Mouse (Mus musculus) spleen, postnatal 14 days (tissue): ENCODE results near the gene Tex13b.
"Not testable (repeated sequence)": the region's sequence is repeated elsewhere in the genome, so short reads cannot be mapped to it uniquely, and the experiment has no call there.

ENCODE experiments used
- DNase-seq, 2 experiments: peaks; one replicate each; pipeline ENCODE4 v3.0.0; 2021 to 2022; ENCODE audit warnings: low spot score in 2 of 2

Gene Tex13b

DNA sequence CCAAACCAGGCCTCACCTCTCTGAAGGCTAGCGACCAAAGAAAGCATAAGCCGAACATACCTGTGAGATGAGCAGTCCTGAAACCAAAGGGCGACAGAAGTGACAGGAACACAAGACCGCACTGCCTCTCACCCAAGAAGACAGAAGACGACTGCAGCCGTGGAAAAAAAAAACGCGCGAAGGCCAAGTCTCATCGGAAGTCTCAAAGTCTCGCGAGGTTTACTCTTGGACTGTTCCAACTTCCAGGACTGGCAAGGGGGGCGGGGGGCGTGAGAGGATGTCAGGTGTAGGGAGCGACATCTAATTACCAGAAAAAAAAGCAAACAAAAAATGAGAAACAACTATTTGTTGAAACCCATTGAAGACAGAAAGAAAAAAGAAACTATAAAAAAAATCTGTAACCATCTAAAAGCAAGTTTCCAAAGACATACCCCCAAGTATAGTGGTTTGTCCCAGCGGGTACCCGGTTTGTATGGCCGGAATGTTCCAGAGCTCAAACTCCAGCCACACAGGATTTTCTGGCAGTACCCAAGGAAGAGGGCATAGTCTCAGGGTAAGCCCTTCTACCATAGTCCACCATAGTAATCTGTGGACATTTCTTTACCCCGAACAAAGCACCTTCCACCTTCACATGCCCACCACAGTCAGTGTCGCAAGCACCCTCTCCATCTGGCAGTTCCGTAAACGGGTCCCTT is at the start of gene Tex13b:
TSS of gene Tex13b (minus strand) at position 122 of the 695 bp plus-strand sequence.
- no peak for DNase-seq

DNA sequence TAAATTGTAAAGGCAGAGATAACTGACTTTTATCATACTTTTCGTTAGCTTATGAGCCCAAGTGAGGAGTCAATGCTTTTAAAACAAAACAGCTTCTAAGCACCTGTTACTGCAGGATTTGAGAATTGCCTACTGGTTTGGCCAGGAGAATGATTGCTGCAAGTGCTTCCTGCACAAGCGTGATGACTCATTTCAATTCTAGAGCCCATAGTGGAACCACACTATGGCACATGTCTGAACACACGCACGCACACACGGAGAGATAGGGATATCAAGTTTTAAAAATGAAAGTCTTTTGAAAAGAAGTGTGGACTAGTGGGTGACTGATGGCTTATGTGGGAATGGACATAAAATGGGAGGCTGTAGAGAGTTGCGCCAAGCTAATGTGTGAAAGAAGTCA is 49.5 kb upstream of the Tex13b start:
- DNase-seq: no peak

DNA sequence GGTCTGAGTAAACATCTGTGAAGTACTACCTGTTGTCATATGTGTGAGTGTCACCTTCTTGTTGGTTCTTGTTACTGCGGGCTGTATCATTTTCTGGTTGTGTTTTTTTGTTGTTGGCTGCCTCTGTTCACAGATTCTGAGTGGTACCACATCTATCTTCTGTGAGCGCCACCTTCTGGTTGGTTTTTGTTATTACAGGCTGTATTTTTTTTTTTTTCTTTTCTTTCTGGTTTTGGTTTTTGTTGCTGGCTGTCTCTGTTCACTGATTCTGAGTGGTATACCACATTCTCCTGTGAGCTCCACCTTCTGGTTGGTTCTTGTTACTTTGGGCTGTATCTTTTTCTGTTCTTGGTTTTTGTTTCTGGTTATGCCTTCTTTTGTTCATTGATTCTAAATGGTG is 44.2 kb upstream of the Tex13b start:
- DNase-seq: no peak

DNA sequence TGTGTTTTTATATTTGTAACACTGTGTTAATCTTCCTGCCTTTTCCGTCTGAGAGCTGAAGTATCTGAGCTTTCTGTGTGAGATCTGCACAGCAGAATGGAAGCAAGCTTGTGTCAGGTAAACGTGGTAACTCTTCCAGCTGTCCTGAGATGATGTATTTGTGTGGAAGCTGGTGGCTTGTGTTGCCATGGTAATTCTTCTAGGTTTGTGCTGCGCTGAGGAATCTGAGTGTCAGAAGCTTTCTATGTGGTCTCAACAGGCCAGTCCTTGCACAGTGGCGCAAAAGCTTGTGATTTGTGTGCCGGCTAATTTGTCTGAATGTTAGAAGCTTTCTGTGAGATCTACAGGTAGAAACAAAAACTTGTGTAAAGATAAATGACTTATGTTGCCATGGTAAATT is 43.8 kb upstream of the Tex13b start:
- not testable (repeated sequence) for DNase-seq

DNA sequence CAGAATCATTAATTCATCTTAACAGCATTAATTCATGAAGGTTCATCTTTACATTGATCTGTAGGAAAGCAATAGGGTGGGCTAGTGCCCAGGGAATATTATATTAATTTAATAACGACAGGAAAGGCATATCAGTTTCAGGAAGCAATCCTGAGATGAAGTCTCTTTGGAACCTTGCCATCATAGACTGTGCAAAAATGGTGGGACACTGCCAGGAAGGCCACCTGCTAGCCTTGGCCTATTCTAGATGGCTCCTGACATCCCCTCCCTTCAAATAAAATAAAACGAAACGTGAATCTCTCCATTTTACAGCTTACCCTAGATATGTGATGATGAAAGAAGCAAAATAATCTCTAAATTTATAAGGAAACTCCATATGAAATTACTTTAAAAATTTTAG is 41.3 kb upstream of the Tex13b start:
- DNase-seq: no peak

DNA sequence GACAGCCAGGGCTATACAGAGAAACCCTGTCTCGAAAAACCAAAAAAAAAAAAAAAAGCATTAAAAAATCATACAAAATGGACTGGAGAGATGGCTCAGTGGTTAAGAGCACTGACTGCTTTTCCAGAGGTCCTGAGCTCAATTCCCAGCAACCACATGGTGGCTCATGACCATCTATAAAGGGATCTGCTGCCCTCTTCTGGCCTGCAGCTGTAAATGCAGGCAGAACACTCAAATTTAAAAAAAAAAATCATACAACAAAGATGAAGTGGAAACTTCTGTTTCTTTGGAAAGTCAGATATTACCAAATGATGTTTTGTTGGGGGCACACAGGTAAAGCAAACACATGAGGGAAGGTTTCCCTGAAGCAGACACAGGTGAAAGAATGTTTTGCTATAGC is 32.2 kb upstream of the Tex13b start:
- not testable (repeated sequence) for DNase-seq

DNA sequence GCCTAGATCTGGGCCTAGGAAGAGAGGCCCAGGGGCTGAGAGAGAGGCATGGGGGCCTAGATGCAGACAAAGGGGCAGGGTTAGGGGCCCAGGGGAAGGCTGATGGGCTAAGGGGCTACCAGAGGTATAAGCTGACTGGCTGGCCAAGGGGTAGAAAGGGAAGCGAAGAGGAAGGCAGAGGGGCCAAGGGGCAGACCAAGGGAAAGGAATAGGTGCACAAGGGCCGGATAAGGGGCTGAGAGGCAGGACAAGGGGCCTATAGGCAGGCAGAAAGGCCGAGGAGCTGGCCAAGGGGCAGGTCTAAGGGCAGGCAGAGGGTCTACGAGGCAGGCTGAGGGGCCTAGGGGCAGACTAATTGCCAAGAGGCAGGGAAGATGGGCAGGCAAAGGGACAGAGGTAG is 26.7 kb upstream of the Tex13b start:
- DNase-seq: no peak

DNA sequence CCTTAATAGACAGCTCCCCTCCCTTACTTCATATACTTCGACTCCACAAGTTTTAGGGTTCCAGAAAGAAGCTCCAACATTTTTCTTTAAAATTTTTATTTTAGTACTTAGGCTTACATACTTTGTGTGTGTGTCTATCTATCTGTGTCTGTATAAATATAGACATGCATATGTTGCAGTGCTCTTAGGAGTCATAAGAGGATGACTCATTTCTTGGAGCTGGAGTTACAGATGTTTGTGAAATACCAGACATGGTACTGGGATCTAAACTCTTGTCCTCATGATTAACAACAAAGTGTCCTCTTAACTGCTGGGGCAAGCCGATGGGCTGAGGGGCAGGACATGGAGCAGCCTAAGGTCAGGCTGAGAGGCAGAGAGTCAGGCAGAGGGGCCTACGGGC is 24.8 kb upstream of the Tex13b start:
- DNase-seq: no peak

DNA sequence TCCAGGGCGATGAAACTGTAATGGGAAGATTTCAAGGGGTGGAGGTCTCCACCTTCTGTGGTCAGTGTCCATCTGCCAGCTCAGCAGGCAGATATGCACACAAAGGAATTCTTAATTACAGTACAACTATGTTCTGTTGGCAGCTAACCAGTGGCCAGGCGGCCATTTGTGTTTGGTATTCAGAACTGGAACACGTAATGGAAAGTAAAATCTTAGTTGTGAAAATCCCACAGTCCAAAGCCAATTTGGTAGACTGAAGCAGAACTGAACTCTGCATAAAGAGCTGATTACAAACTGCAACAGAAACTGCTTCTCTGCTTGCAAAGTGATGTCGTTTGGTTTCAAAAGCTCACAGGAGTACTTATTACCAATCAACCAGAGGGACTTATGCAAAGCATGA is 18.5 kb upstream of the Tex13b start:
- no peak for DNase-seq

DNA sequence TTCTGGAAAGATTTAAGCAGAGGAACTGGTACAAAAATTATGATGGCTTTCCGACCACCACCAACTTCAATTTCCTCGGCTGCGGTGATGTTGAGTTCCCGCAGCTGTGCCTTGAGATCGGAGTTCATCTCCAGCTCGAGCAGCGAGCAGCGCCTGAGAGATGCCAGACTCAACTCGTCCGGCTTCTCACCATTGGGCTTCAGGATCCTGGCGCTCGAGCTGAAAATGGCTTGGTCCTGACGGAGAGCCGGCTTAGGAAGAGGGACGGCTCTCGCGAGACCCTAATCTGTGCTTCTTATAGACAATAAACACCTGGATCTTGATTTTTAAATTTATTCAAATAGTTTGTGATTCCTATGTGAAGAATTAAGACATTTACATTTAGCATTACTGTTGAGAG is 9.1 kb upstream of the Tex13b start:
- DNase-seq: no peak

DNA sequence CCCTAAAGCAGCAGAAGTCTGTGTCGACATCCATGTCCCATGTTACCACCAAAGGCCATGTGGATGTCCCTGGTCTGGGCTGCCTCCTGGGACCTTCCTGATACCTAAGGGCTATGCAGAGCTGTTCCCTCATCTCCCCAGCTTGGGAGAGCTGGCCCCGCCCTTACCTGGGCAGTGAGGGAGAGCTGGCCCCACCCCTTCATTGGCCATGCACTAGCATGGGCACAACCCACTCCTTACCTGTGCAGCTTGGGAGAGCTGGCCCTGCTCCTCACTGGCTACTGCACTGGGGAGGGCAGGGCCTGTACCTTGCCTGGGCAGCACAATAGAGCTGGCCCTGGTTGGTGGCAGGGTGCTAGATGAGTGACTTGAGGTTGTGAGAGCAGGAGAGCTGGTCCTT is 7.9 kb downstream of the Tex13b start:
- no peak for DNase-seq

DNA sequence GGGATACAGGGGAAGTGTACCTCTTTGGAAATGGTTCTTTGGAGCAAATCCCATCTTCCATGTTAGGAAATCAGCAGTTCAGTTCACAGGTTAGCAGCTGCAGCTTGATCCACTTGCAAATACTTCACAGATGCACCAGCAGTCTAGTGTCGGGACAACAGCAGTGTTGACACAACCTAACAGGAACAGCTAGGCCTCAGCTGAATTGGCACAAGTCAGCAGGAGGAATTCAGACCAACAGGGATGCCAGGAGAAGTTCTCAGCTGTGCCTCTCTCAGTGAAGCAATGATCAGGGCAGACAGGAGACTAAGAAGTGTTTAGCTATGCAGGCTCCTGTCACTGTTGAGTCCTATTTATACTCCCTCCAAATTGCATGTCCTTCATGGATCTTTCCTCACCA is 43.4 kb downstream of the Tex13b start:
- no peak for DNase-seq
